Mouse (Mus musculus) forebrain, embryonic 14.5 days (tissue): ENCODE results near the gene Slc25a26. TPM values are rescaled to one million over a fixed set of nuclear protein-coding genes. Genes with fewer than 3 reads are reported as not detected.

ENCODE experiments used
- ATAC-seq: fragments of 200-750 bp; cut with Nextera tagmentation; 2 replicates; pipeline ENCODE4 v1.8.0; 2017; ENCODE audit warnings: mild to moderate bottlenecking, moderate library complexity
- DNase-seq: peaks from one replicate; pipeline ENCODE4 v3.0.0-alpha.2; 2015; ENCODE audit warnings: low spot score
- H3K27ac ChIP-seq: fragments of 300-500 bp; sonication (generic); 2 replicates; pipeline ENCODE4 v1.5.1; 2014; ENCODE audit warnings: low read depth, mild to moderate bottlenecking, control low read depth, low read length, moderate library complexity
- H3K27me3 ChIP-seq: fragments of 300-500 bp; sonication (generic); replicated peaks from 2 replicates; pipeline ENCODE4 v1.6.1; 2014; ENCODE audit warnings: low read length, control low read depth, mixed read lengths; ENCODE audit not compliant: control insufficient read depth, insufficient read depth
- H3K36me3 ChIP-seq: fragments of 300-500 bp; sonication (generic); 2 replicates; pipeline ENCODE4 v1.6.1; 2014; ENCODE audit warnings: low read length, control low read depth; ENCODE audit not compliant: control insufficient read depth, insufficient read depth
- H3K4me1 ChIP-seq: fragments of 300-500 bp; sonication (generic); 2 replicates; pipeline ENCODE4 v1.6.1; 2014; ENCODE audit warnings: antibody characterized with exemption, low read length, control low read depth; ENCODE audit not compliant: control insufficient read depth, insufficient read depth
- H3K4me2 ChIP-seq: fragments of 300-500 bp; sonication (generic); 2 replicates; pipeline ENCODE4 v1.6.1; 2014; ENCODE audit warnings: mild to moderate bottlenecking, control low read depth, low read length
- H3K4me3 ChIP-seq: fragments of 300-500 bp; sonication (generic); 2 replicates; pipeline ENCODE4 v1.5.1; 2014; ENCODE audit warnings: low read depth, low read length, control low read depth
- H3K9ac ChIP-seq: fragments of 300-500 bp; sonication (generic); 2 replicates; pipeline ENCODE4 v1.6.1; 2014; ENCODE audit warnings: mild to moderate bottlenecking, low read length, control low read depth, moderate library complexity
- H3K9me3 ChIP-seq: fragments of 300-500 bp; sonication (generic); replicated peaks from 2 replicates; pipeline ENCODE4 v1.6.1; 2016; ENCODE audit warnings: low read length, control low read depth, mixed read lengths; ENCODE audit not compliant: control insufficient read depth
- WGBS: fragments of 180-500 bp; shearing (Covaris S2); extraction: QIAGEN DNeasy Blood & Tissue Kit; methylation state at CpG from one replicate; pipeline ENCODE4 v1.1.7; 2014; 5-methylcytosine and 5-hydroxymethylcytosine counted together
- polyA plus RNA-seq: library from polyadenylated mRNA; unstranded; fragments of >200 nt; fragmentation: Nextera tagmentation; extraction: Ambion mirVana; gene quantifications from 2 replicates; pipeline ENCODE4 v1.2.1, GENCODE M21; 2014

Slc25a26 gene
- polyA plus RNA-seq, 1 experiment from 2014 or later = 7.4 TPM

DNA sequence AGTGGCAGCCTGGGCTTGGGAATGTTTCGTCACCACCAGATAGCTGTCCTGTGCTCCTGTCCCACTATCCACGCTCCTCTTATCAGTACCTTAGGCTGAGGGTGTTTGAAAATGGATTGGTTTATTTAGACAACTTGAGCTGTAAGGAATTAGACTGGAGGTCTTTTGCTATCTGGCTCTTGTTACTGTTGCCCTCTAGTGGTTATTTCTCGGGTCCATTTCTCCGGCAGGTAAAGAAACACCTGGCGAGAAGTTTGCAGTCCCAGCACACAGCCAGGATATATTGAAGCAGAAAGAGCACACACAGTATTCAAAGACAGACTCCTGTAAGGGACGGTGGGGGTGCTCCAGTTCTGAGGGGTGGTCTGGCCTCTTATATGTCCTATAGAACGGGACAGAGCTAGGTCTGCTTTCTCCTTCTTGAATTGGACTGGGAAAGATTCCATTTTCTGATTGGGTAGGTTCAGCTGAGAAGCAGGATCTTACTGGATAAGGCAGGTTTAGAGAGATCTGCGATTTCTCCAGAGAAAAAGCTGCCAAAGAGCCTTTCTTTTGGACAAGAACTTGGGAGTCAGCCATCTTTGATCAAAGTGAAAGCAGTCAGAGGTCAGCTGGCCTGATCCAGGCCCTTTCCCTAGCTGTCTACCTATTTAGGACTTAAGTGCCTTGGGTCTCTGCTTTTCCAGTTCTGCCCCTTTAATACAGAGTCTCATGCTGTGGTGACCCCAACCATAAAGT, 63.2 kb downstream of the Slc25a26 start:
- H3K36me3 ChIP-seq = no peaks in the 10 kb centered on the region
- H3K4me3 ChIP-seq = no peak overlapping the region
- H3K9me3 ChIP-seq = no peaks in the 10 kb centered on the region
- H3K9ac ChIP-seq = no peak overlapping the region
- 65% methylated on average over 8 of the region's 8 CpGs for WGBS
- ATAC-seq (no peak), DNase-seq (no peak)
- H3K27me3 ChIP-seq = no peaks in the 10 kb centered on the region
- H3K4me2 ChIP-seq = no peak overlapping the region
- no peaks in the 10 kb centered on the region for H3K4me1 ChIP-seq
- H3K27ac ChIP-seq = no peak overlapping the region

DNA sequence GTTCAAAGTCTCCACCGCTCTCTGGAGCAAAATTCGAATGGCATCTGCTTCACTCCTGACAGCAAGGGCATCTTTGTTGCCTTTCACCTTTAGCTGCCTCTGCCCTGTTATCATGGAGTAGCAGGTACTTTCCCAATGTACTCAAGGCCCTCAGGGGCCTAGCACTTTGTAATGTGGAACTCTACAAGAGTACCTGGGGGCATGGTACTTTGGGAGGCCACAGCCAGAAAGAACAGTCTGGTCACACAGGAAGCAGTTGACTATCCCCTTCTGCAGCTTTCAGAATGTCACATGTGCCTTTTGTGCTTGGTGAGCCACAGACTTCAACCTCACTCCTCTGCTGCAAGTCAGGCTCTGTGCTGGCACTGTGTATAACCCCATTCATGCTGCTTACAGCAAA, 65.6 kb downstream of the Slc25a26 start:
- ATAC-seq (no peak), DNase-seq (no peak)
- Histone ChIP-seq H3K9me3 (no peaks in the 10 kb centered on the region), H3K36me3 (no peaks in the 10 kb centered on the region), H3K9ac (no peak overlapping the region), H3K4me2 (no peak overlapping the region), H3K27me3 (no peaks in the 10 kb centered on the region), H3K27ac (no peak overlapping the region), H3K4me1 (no peaks in the 10 kb centered on the region), H3K4me3 (no peak overlapping the region)
- 96% methylated on average over 2 of the region's 2 CpGs for WGBS

DNA sequence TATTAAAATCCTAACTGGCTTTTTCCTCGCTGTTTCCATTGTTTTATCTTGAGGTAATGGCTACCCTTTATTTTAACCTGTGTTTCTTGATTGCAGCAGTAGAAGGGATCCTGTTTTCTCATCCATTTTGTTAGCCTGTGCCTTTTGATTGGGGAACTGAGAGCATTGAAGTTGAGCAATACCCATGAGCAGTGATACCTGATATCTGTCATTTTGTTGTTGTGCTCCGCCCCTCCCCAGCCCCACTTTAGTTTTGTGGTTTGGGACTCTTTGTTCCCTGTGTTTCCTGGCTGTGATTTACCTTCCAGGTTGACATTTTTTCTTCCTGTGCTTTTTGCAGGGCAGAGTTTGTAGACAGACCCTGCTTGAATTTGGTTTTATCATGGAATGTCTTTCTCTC, 67.9 kb downstream of the Slc25a26 start:
- H3K4me1 ChIP-seq = no peaks in the 10 kb centered on the region
- H3K4me2 ChIP-seq = no peak overlapping the region
- no peaks in the 10 kb centered on the region for H3K27me3 ChIP-seq
- H3K9ac ChIP-seq = no peak overlapping the region
- H3K9me3 ChIP-seq = no peaks in the 10 kb centered on the region
- no peak for ATAC-seq
- H3K4me3 ChIP-seq = no peak overlapping the region
- no peak overlapping the region for H3K27ac ChIP-seq
- DNase-seq = no peak
- H3K36me3 ChIP-seq = no peaks in the 10 kb centered on the region
- 88% methylated on average over 2 of the region's 2 CpGs for WGBS

DNA sequence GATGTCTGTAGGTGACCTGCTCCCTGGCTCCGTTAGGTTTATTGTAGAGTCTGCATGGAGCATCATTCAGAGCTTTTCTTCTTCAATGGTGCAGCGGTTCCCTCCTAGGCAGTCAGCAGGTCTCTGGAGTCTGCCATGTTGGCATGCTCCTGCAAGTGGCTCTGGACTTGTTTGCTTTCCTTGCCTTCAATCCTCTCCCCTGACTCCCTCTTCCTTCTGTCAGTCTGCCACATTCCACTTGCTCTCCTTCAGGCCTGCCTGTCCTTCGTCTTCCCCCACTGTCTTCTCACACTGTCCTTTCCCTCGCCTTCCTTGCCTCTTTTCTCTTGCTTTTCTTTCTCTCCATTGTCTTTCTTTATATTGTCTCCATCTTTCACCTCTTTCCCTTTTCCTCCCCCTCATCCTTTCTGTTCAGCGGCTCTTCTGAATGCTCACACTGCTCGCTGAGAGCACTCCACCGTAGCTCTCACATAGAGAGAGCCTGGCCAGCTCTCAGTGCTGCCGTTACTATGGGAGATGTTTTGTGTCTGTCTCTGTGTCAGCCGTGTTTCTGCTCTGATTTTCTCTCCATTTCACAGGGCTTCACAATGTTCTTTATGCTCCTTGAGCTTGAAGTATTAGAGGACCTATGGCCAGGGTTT, 75.5 kb downstream of the Slc25a26 start:
- Histone ChIP-seq H3K36me3 (no peaks in the 10 kb centered on the region), H3K27me3 (no peaks in the 10 kb centered on the region), H3K4me1 (peaks cover 11% of the 10 kb centered on the region), H3K9ac (no peak overlapping the region), H3K27ac (peak overlapping the region; percentile 36; the same call in 1 of the 2 replicates), H3K9me3 (no peaks in the 10 kb centered on the region), H3K4me2 (0 out of 2 replicates have a peak overlapping the region, but pooled peaks have one; percentile 3), H3K4me3 (no peak overlapping the region)
- WGBS = 24% methylated on average over 9 of the region's 9 CpGs
- ATAC-seq = peak; percentile 63
- DNase-seq = peak; percentile 61

DNA sequence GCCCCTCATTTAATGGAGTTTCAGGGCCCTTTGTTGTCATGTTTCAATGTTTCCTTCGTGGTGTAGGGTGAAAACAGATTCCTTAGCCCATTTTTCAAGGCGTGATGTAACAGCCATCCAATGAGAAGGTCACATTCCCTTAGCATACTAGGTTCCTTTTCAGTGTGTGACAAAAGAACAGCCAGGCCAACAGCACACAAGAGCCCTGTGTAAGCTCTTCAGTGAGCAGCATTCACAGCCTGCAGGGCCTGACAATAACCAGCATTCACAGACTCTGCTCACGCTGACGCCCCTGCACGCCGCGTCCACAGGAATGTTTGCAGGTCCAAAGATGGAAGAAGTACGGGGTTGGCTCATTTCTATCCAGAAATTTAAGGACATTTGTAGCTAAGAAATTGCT, 77.9 kb downstream of the Slc25a26 start:
- Histone ChIP-seq H3K9me3 (no peaks in the 10 kb centered on the region), H3K36me3 (no peaks in the 10 kb centered on the region), H3K4me2 (no peak overlapping the region), H3K4me3 (no peak overlapping the region), H3K4me1 (peaks cover 11% of the 10 kb centered on the region), H3K27me3 (no peaks in the 10 kb centered on the region), H3K9ac (no peak overlapping the region), H3K27ac (no peak overlapping the region)
- 6% methylated on average over 8 of the region's 8 CpGs for WGBS
- peak; percentile 92 for ATAC-seq
- DNase-seq = peak; percentile 83

DNA sequence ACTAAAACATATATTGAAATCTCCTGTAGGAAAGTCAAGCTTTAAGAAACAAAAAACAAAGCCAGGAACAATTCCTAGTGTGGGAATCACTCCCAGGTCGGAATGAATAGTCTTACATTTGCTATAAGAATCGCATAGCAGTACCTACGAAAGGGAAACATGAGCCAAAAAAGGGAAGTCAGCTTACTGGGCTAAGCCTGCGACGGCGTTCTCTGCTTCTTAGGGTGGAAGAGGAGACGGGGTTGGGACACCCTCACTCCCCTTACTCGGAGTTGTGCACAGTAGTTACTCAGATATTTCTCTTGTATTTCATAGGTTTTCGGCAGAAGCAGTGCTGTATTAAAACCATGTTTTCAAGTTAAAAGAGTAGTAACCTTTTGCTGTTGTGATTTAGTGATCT, 81.9 kb downstream of the Slc25a26 start:
- DNase-seq (no peak), ATAC-seq (no peak)
- no peak overlapping the region for H3K9ac ChIP-seq
- no peaks in the 10 kb centered on the region for H3K4me1 ChIP-seq
- no peak overlapping the region for H3K27ac ChIP-seq
- 88% methylated on average over 9 of the region's 9 CpGs for WGBS
- H3K36me3 ChIP-seq = no peaks in the 10 kb centered on the region
- H3K4me3 ChIP-seq = no peak overlapping the region
- H3K9me3 ChIP-seq = no peaks in the 10 kb centered on the region
- H3K27me3 ChIP-seq = no peaks in the 10 kb centered on the region
- no peak overlapping the region for H3K4me2 ChIP-seq

DNA sequence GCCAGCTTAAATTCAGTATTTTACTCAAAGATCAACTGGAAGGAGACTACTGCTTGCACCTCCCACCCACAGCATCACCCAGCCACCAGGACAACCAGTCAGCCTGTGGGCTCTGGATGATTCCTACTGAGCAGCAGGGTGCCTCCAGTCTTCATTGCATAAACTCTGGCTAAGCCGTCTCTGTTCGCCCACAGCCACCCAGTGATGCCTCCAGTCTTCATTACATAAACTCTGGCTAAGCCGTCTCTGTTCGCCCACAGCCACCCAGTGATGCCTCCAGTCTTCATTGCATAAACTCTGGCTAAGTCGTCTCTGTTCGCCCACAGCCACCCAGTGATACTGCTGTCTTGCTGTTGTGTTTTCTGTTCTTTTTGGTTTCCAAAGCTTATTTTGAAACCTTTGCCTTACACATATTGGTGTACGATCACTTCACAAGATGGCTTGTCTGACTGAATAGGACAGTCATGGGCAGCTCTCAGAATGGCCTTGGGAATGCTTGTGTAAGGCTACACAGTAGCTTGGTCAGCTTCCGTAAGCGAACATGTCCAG, 84.1 kb downstream of the Slc25a26 start:
- Histone ChIP-seq H3K36me3 (no peaks in the 10 kb centered on the region), H3K4me3 (no peak overlapping the region), H3K27me3 (no peaks in the 10 kb centered on the region), H3K4me2 (no peak overlapping the region), H3K9me3 (no peaks in the 10 kb centered on the region), H3K27ac (no peak overlapping the region), H3K4me1 (no peaks in the 10 kb centered on the region), H3K9ac (no peak overlapping the region)
- WGBS = 96% methylated on average over 9 of the region's 9 CpGs
- DNase-seq = no peak
- no peak for ATAC-seq

DNA sequence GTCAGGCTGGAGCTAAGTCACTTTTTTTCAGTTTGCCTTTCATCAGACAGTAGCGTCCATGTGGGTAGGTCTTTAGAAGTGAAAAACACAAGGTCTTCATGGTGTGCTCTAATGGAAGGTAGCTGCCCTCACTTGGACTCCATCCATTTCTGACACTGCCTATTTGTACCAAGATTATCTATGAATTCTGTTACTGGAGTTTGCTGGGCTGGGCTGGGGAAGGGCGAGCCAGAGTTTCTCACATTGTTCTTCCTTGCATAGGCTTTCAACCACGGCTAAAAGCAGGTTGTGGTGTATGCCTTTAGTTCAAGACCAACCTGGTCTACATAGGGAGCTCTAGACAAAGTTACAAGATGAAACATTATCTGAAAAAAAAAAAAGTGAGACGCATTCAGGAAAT, 84.8 kb downstream of the Slc25a26 start:
- H3K27me3 ChIP-seq = no peaks in the 10 kb centered on the region
- ATAC-seq = no peak
- 92% methylated on average over 4 of the region's 4 CpGs for WGBS

DNA sequence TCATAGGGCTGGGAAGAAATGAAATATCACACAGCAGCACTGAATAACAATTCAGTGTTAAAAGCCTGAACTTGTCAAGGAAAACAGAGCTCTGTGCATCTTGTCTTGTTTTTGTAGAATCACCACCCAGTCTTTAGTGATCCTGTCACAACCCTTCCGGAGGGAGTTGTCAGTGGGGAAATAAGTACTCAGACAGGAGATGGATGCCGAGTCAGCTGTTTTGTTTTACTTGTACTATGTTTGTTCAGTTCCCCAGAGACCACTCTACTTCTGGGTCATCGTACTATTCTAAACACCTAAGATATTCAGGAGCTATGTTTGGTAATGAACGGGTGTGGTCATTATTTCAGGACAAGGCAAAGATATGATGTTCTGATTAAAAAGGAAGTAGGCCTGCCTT, 88.2 kb downstream of the Slc25a26 start:
- WGBS = 91% methylated on average over 4 of the region's 4 CpGs
- Histone ChIP-seq H3K36me3 (no peaks in the 10 kb centered on the region), H3K4me3 (no peak overlapping the region), H3K27me3 (no peaks in the 10 kb centered on the region), H3K9me3 (no peaks in the 10 kb centered on the region), H3K27ac (no peak overlapping the region), H3K4me2 (no peak overlapping the region), H3K9ac (no peak overlapping the region), H3K4me1 (no peaks in the 10 kb centered on the region)
- no peak for DNase-seq
- no peak for ATAC-seq

More for the DNA sequence above, 84.8 kb downstream of the Slc25a26 start:
- H3K4me1 ChIP-seq = no peaks in the 10 kb centered on the region
- H3K36me3 ChIP-seq = no peaks in the 10 kb centered on the region
- DNase-seq = no peak
- no peaks in the 10 kb centered on the region for H3K9me3 ChIP-seq
- no peak overlapping the region for H3K9ac ChIP-seq
- H3K4me2 ChIP-seq = no peak overlapping the region
- H3K27ac ChIP-seq = no peak overlapping the region
- H3K4me3 ChIP-seq = no peak overlapping the region
